Mouse (Mus musculus): ENCODE results near the gene Ddx11. TPM values are rescaled to one million over a fixed set of nuclear protein-coding genes. Genes with fewer than 3 reads are reported as not detected.
"Not testable (repeated sequence)": the region's sequence is repeated elsewhere in the genome, so short reads cannot be mapped to it uniquely, and the experiment has no call there.

The Ddx11 gene
- polyA plus RNA-seq, 1 experiment, result 6.7 TPM

DNA sequence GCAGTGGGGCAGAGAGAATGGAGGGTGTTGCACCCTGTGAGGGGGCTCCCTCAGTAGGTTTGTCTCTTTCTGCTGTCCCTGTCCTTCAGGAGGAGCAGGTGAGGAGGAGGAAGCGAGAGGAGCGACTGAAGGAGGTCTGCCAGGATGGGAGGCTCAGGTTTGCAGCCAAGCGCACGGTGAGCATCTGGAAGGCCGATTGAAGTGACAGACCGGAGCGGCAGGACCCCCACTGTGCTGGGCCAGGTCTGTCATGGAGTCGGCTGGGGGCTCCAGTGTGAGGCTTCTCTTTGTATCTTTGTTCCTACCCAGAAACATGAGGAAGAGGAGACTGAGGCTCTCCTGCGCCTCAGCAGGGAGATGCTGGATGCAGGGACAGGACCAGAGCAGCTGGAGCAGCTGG, 7.1 kb downstream of the Ddx11 start:
- Histone ChIP-seq H3K4me3 (ENCODE audit: extremely low read depth, insufficient read depth, insufficient read length) (no peak overlapping the region), H3K36me3 (ENCODE audit: control insufficient read depth, insufficient read depth, low read length) (peaks cover 26% of the 10 kb centered on the region), H3K27ac (ENCODE audit: insufficient read depth, low read length) (no peak overlapping the region), H3K4me1 (ENCODE audit: control insufficient read depth, insufficient read depth, insufficient read length) (no peaks in the 10 kb centered on the region), H3K27me3 (ENCODE audit: control insufficient read depth, insufficient read depth, low read length) (no peaks in the 10 kb centered on the region)
- DNase-seq (ENCODE audit: low read depth in 1 of 2, low spot score in 2 of 2), result no peak
- WGBS, result 96% methylated on average over 9 of the region's 9 CpGs
- no peak for TF ChIP-seq POLR2A (IDR thresholded peaks at IDR 0.05; ENCODE audit: low read depth, low read length)
- no peak for TF ChIP-seq CTCF (IDR thresholded peaks at IDR 0.05; ENCODE audit: extremely low read depth, insufficient read depth, insufficient read length, insufficient replicate concordance)

DNA sequence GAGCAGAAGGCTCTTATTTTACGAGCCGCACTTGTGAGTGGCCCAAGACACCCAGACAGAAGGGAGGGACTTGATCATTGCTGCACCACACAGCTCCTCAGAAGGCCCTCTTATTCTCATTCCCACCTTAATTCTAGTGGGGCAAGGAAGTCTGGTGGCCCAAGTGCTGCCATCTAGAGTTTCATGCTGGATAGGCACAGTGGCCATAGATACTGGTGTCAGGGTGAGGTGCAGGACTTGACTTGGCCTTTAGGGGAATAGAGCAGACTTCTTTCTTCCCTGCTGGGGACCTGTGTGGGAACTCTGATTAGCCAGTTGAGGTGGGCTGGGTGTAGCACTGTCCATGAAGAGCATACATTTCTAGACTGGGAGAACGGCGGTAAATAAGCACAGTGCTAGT, 7.9 kb downstream of the Ddx11 start:
- DNase-seq (ENCODE audit: low read depth in 1 of 2, low spot score in 2 of 2), result no peak
- WGBS, result 97% methylated on average over 4 of the region's 4 CpGs
- TF ChIP-seq CTCF (IDR thresholded peaks at IDR 0.05; ENCODE audit: extremely low read depth, insufficient read depth, insufficient read length, insufficient replicate concordance) (peak; percentile 24; the same call in 1 of the 2 replicates), POLR2A (IDR thresholded peaks at IDR 0.05; ENCODE audit: low read depth, low read length) (no peak)
- H3K4me3 ChIP-seq (ENCODE audit: extremely low read depth, insufficient read depth, insufficient read length), result no peak overlapping the region
- no peaks in the 10 kb centered on the region for H3K27me3 ChIP-seq (ENCODE audit: control insufficient read depth, insufficient read depth, low read length)
- H3K4me1 ChIP-seq (ENCODE audit: control insufficient read depth, insufficient read depth, insufficient read length), result no peaks in the 10 kb centered on the region
- H3K27ac ChIP-seq (ENCODE audit: insufficient read depth, low read length), result no peak overlapping the region
- H3K36me3 ChIP-seq (ENCODE audit: control insufficient read depth, insufficient read depth, low read length), result peaks cover 30% of the 10 kb centered on the region

DNA sequence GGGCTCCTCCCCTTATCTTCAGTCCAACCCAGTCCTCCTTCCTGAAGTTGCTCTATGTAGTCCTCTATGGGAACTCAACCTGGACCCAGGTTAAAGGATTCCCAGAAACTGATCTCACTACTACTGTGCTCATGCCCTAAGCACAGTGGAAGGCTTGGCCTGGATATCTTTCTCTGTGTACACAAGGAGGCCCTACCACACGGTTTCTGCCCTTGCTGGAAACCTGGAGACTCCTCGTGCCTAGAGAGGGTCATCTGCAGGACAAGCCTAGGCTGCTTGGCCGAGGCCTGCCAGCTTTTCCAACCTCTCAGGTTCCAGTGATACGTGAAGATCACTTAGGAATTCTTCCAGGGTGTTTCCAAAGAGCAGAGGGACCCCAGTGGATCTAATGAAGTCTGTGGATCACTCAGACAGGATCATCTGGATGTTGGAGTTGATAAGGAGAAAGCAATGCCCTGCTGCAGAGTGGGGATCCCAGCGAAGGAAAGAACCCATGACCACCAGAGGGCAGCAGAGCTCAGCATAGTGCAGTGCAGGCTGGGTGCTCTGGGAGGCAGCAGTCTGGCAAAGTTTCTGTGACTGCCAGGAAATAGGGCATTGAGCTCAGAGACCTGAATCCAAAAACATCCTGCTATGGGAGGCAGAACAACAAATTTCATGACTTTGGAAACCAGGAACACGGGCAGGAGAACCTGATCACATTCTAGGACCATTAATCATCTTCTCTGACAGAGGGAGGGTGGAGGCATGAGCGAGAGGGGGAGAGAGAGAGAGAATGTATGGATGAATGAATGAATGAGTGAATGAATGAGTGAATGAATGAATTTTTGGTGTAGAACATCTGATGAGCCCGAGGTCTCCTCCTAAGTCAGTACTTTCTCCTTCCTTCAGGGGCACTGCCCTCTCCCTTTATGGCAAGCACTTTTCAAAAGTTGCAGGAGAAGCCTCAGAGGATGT, 29.7 kb downstream of the Ddx11 start:
- not testable (repeated sequence) for H3K4me3 ChIP-seq (ENCODE audit: extremely low read depth, insufficient read depth, insufficient read length); H3K4me1 ChIP-seq (ENCODE audit: control insufficient read depth, insufficient read depth, insufficient read length); H3K27me3 ChIP-seq (ENCODE audit: control insufficient read depth, insufficient read depth, low read length); H3K27ac ChIP-seq (ENCODE audit: insufficient read depth, low read length); DNase-seq (ENCODE audit: low read depth in 1 of 2, low spot score in 2 of 2)
- 70% methylated on average over 5 of the region's 8 CpGs for WGBS
- peaks cover 11% of the 10 kb centered on the region for H3K36me3 ChIP-seq (ENCODE audit: control insufficient read depth, insufficient read depth, low read length)

DNA sequence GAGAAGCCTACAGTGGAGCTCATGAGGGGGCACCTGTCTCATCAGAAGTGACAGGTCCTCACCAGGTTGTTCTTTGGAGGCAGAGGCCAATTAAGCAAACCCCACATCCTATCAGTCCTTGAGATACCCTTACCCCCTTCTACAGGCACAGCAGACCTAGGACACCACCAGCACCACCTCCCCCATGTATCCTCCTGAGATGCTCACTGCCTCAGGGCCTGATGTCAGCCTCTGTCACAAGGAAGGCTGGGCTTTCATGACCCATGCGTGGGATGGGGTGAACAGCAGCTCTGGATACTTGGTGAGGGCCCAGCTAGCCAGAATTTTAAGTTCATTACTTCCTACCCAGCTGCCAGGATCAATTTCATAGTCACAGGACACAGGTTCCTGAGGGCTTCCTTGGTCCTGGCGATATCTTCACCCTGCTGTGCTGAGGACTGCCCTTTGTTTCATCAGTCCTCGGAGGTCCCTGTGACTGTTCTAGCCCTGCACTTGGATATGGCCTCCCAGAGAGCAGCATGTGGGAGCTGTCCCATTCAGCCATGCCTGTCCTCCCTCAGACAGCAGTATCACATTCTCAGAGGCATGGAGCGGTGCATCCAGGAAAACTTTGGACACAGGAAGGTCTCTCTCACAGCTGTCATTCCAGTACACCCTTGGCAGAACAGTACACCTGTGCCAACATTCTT, 30.6 kb downstream of the Ddx11 start:
- WGBS, result 93% methylated on average over 4 of the region's 4 CpGs
- not testable (repeated sequence) for DNase-seq (ENCODE audit: low read depth in 1 of 2, low spot score in 2 of 2); H3K4me1 ChIP-seq (ENCODE audit: control insufficient read depth, insufficient read depth, insufficient read length); H3K36me3 ChIP-seq (ENCODE audit: control insufficient read depth, insufficient read depth, low read length); H3K27me3 ChIP-seq (ENCODE audit: control insufficient read depth, insufficient read depth, low read length); H3K27ac ChIP-seq (ENCODE audit: insufficient read depth, low read length); H3K4me3 ChIP-seq (ENCODE audit: extremely low read depth, insufficient read depth, insufficient read length)

DNA sequence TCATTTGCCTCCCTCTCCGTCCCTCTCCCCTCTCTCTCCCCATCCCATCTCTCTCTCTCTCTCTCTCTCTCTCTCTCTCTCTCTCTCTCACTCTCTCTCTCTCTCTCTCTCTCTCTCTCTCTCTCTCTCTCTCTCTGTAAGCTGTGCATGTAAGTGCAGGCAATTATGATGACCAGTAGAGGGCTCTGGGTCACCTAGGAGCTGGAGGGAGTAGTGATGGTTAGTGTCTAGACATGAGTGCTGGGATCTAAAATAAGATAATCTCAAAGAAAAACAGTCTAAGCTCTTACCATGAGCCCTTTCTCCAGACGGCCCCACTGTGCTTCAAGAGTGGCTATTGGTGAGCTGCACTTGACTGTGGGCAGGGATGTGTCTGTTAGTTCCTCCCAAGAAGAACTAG, 31.6 kb downstream of the Ddx11 start:
- TF ChIP-seq POLR2A (IDR thresholded peaks at IDR 0.05; ENCODE audit: low read depth, low read length) (no peak), CTCF (IDR thresholded peaks at IDR 0.05; ENCODE audit: extremely low read depth, insufficient read depth, insufficient read length, insufficient replicate concordance) (no peak)
- Histone ChIP-seq H3K27ac (ENCODE audit: insufficient read depth, low read length) (no peak overlapping the region), H3K4me3 (ENCODE audit: extremely low read depth, insufficient read depth, insufficient read length) (no peak overlapping the region), H3K4me1 (ENCODE audit: control insufficient read depth, insufficient read depth, insufficient read length) (no peaks in the 10 kb centered on the region), H3K36me3 (ENCODE audit: control insufficient read depth, insufficient read depth, low read length) (peaks cover 6% of the 10 kb centered on the region), H3K27me3 (ENCODE audit: control insufficient read depth, insufficient read depth, low read length) (no peaks in the 10 kb centered on the region)
- DNase-seq (ENCODE audit: low read depth in 1 of 2, low spot score in 2 of 2), result no peak
- WGBS, result 81% methylated on average over 2 of the region's 2 CpGs

DNA sequence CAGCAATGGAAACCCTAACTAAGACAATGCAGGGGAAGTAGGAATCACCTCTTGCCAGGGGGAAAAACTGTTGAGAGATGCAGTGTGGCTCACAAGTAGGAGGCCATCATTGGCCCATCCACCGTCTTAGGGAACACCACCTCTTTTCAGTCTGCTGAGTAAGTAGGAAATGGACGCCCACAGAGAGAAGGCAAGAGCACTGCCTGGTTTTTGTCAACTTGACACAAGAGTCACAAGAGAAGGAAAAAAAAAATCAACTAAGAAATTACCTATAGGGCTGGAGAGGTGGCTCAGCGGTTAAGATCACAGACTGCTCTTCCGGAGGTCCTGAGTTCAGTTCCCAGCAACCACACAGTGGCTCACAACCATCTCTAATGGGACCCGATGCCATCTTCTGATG, 35.0 kb downstream of the Ddx11 start:
- Histone ChIP-seq H3K4me3 (ENCODE audit: extremely low read depth, insufficient read depth, insufficient read length) (no peak overlapping the region), H3K27me3 (ENCODE audit: control insufficient read depth, insufficient read depth, low read length) (no peaks in the 10 kb centered on the region), H3K36me3 (ENCODE audit: control insufficient read depth, insufficient read depth, low read length) (no peaks in the 10 kb centered on the region), H3K4me1 (ENCODE audit: control insufficient read depth, insufficient read depth, insufficient read length) (no peaks in the 10 kb centered on the region), H3K27ac (ENCODE audit: insufficient read depth, low read length) (no peak overlapping the region)
- TF ChIP-seq CTCF (IDR thresholded peaks at IDR 0.05; ENCODE audit: extremely low read depth, insufficient read depth, insufficient read length, insufficient replicate concordance), result no peak
- TF ChIP-seq POLR2A (IDR thresholded peaks at IDR 0.05; ENCODE audit: low read depth, low read length), result no peak
- DNase-seq (ENCODE audit: low read depth in 1 of 2, low spot score in 2 of 2), result no peak
- WGBS, result 92% methylated on average over 5 of the region's 5 CpGs

DNA sequence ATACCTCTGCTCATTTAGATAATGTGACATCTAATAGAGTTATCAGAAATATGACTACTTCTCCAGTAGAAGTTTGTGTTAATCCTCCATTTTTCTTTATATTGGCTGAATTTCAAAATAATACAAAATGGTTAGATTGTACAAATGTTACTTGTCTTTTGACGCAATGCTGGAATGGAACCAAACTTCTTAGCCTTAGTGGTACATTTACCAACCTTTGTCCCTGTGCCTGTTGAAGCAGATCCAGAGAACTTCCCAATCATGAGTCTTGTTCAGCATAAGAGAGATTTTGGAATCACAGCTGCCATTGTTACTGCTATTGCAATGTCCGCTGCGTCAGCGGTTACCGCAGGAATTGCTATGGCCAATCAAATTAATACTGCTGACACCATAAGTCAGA, 43.8 kb downstream of the Ddx11 start:
- H3K27ac ChIP-seq (ENCODE audit: insufficient read depth, low read length); DNase-seq (ENCODE audit: low read depth in 1 of 2, low spot score in 2 of 2); H3K36me3 ChIP-seq (ENCODE audit: control insufficient read depth, insufficient read depth, low read length); H3K4me3 ChIP-seq (ENCODE audit: extremely low read depth, insufficient read depth, insufficient read length); H3K4me1 ChIP-seq (ENCODE audit: control insufficient read depth, insufficient read depth, insufficient read length); H3K27me3 ChIP-seq (ENCODE audit: control insufficient read depth, insufficient read depth, low read length): not testable (repeated sequence)
- 93% methylated on average over 5 of the region's 5 CpGs for WGBS

DNA sequence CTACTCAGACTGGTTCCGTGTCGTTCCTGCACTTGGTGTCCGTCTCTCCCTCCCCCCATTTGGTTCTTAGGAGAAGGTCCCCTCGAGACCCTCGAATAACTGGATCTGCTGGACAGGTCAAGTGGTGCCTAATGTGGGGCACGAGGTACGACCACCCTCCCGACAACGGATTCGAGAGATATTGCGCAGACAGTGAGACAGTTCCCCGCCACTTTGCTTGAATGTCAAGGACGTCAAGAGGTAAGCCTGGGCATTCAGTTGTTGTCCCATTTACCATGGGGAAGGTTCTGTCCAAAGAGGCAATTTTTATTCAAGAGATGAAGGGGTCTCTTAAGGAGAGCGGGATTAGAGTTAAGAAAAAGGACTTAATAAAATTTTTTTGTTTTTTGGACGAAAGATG, 47.7 kb downstream of the Ddx11 start:
- H3K36me3 ChIP-seq (ENCODE audit: control insufficient read depth, insufficient read depth, low read length); H3K4me3 ChIP-seq (ENCODE audit: extremely low read depth, insufficient read depth, insufficient read length); H3K27me3 ChIP-seq (ENCODE audit: control insufficient read depth, insufficient read depth, low read length); H3K4me1 ChIP-seq (ENCODE audit: control insufficient read depth, insufficient read depth, insufficient read length); H3K27ac ChIP-seq (ENCODE audit: insufficient read depth, low read length); DNase-seq (ENCODE audit: low read depth in 1 of 2, low spot score in 2 of 2): not testable (repeated sequence)
- WGBS, result 96% methylated on average over 15 of the region's 15 CpGs
